Mouse (Mus musculus) megakaryocyte, embryonic 14.5 days (primary cell): ENCODE measurements around the gene Cnnm1. TPM values are rescaled to one million over a fixed set of nuclear protein-coding genes. Genes with fewer than 3 reads are reported as not detected.
A peak's percentile ranks its signal among the peaks of the same experiment; 100 is the strongest.

Experiments
- H3K27me3 ChIP-seq: replicated peaks from 2 replicates; pipeline ENCODE3; 2012; ENCODE audit warnings: inconsistent platforms
- H3K36me3 ChIP-seq: replicated peaks from 2 replicates; pipeline ENCODE3; 2012; ENCODE audit warnings: low read length, inconsistent platforms, mixed read lengths
- H3K4me1 ChIP-seq: 2 replicates; pipeline ENCODE4 v1.6.1; 2012; ENCODE audit warnings: inconsistent platforms
- H3K4me3 ChIP-seq: replicated peaks from 2 replicates; pipeline ENCODE3; 2012; ENCODE audit warnings: moderate library complexity, mild to moderate bottlenecking, inconsistent platforms
- H3K9me3 ChIP-seq: 2 replicates; pipeline ENCODE4 v1.6.1; 2012; ENCODE audit warnings: inconsistent platforms
- FLI1 ChIP-seq: IDR thresholded peaks from 2 replicates; pipeline ENCODE4 v1.6.1; 2012; ENCODE audit warnings: low read length, inconsistent platforms, mixed read lengths
- GATA1 ChIP-seq: IDR thresholded peaks from 3 replicates; pipeline ENCODE4 v1.6.1; 2012; ENCODE audit warnings: mixed read lengths, low read length, inconsistent platforms, borderline replicate concordance
- polyA plus RNA-seq: library from polyadenylated mRNA; stranded (reverse); fragments of >175 nt; gene quantifications from 2 replicates; pipeline ENCODE4 v1.2.3, GENCODE M21; 2012; ENCODE audit warnings: low replicate concordance; ENCODE audit not compliant: insufficient read depth

The Cnnm1 gene
- polyA plus RNA-seq, 1 experiment: not detected

- Histone ChIP-seq H3K9me3 (no peaks in the 10 kb centered on the region), H3K36me3 (no peaks in the 10 kb centered on the region), H3K4me1 (peaks cover 40% of the 10 kb centered on the region), H3K4me3 (no peak overlapping the region), H3K27me3 (no peaks in the 10 kb centered on the region)
- TF ChIP-seq GATA1 (no peak), FLI1 (no peak)
Measured at GRCm38 (mm10) chr19:43528056-43528587, 87.9 kb downstream of the Cnnm1 start.

DNA sequence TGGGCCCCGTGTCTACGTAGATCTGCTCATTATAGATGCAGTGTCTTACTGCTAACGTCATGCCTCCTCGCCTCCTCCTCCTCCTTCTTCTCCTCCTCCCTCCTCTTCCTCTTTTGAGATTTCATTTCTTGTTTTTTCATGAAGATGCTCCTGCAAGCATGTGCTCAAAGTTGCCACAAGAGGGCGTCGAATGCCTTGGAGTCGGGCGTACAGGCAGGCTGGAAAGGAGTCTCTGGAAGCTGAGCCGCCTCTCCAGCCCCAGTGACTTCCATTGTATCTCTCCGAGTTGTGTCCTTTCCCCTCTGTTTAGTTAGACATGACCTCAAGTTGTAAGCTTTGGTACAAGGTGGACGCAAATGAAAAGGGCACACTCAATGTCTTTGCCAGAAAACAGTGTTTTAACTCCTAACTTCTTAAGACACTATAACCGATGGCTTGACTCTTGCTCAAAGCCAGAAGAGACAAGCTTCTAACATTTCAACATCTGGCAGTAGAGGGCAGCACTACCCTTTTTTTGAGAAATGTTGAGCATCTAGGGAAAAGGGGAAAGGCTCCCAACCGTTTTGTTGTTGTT is 90.0 kb downstream of the Cnnm1 start:
- Histone ChIP-seq H3K36me3 (no peaks in the 10 kb centered on the region), H3K9me3 (no peaks in the 10 kb centered on the region), H3K4me1 (peaks cover 22% of the 10 kb centered on the region), H3K4me3 (peak overlapping the region; percentile 87), H3K27me3 (peaks cover 2% of the 10 kb centered on the region)
- TF ChIP-seq FLI1 (no peak), GATA1 (no peak)

DNA sequence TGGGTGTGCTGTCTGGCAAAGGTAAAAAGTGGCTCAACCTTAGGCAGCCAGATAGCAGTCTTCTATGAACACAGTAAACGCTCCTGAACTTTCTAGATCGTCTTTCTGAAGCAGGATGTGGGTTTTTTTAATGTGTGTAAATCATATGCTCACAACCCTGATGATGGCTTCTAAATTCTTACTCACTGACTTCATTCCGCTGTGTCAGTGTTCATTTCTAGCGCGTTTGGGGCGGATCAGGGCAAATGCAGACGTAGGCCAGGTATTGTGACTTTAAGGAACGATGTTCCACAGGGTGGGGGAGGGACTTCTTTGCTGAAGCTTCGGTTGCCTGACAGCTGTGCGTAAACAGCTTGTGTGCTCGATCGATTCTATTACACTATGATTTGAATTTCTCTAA is 90.7 kb downstream of the Cnnm1 start:
- Histone ChIP-seq H3K4me3 (peak overlapping the region; percentile 10), H3K27me3 (peaks cover 5% of the 10 kb centered on the region), H3K4me1 (peaks cover 20% of the 10 kb centered on the region), H3K36me3 (no peaks in the 10 kb centered on the region), H3K9me3 (no peaks in the 10 kb centered on the region)
- TF ChIP-seq GATA1: no peak
- TF ChIP-seq FLI1: no peak

DNA sequence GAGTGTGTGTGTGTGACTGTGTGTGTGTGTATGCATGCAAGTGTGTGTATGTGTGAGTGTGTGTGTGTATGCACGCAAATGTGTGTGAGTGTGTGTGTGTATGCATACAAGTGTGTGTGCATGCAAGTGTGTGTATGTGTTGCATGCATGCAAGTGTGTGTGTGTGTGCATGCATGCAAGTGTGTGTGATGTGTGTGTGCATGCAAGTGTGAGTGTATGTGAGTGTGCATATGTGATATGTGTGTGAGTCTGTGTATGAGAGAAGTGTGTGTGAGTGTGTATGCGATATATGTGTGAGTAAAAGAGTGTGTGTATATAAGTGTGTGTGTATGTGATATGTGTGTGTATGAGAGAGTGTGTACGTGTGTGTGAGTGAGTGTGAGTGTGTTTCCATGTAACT is 95.1 kb downstream of the Cnnm1 start:
- Histone ChIP-seq H3K4me1 (peaks cover 6% of the 10 kb centered on the region), H3K4me3 (peak overlapping the region; percentile 67), H3K36me3 (no peaks in the 10 kb centered on the region), H3K27me3 (peaks cover 13% of the 10 kb centered on the region), H3K9me3 (no peaks in the 10 kb centered on the region)
- TF ChIP-seq FLI1 (no peak), GATA1 (no peak)

GRCm38 (mm10) chr19:43546337-43547117 is 106.3 kb downstream of the Cnnm1 start:
- Histone ChIP-seq H3K4me1 (peaks cover 5% of the 10 kb centered on the region; the same call in 1 of the 2 replicates), H3K9me3 (no peaks in the 10 kb centered on the region), H3K4me3 (no peak overlapping the region), H3K27me3 (peaks cover 72% of the 10 kb centered on the region), H3K36me3 (no peaks in the 10 kb centered on the region)
- TF ChIP-seq GATA1 (no peak), FLI1 (no peak)

Other genes starting within 250 kb of the Cnnm1 start
- 0.02 TPM in 1 of 2 replicates, not detected in the other for gene Hpse2, start 52.1 kb upstream of the Cnnm1 start, polyA plus RNA-seq
- gene Got1, start 84.2 kb downstream of the Cnnm1 start, polyA plus RNA-seq: 3.4 and 10.7 TPM in 2 replicates
- 0.18 TPM in 1 of 2 replicates, not detected in the other for gene Nkx2-3, start 171.9 kb downstream of the Cnnm1 start, polyA plus RNA-seq
- gene Slc25a28, start 234.4 kb downstream of the Cnnm1 start, polyA plus RNA-seq: 17.5 and 30.6 TPM in 2 replicates
- gene Entpd7, start 249.2 kb downstream of the Cnnm1 start, polyA plus RNA-seq: 1.2 and 2.4 TPM in 2 replicates